Mouse (Mus musculus): ENCODE measurements around the gene Pan2. TPM values are rescaled to one million over a fixed set of nuclear protein-coding genes. Genes with fewer than 3 reads are reported as not detected.

Pan2 gene
- total RNA-seq, 2 experiments from 2014 or later, result 17.7 to 19.6 TPM

GRCm38 (mm10) chr10:128336195-128336594 is 33.1 kb downstream of the Pan2 start:
- DNase-seq, result no peak

DNA sequence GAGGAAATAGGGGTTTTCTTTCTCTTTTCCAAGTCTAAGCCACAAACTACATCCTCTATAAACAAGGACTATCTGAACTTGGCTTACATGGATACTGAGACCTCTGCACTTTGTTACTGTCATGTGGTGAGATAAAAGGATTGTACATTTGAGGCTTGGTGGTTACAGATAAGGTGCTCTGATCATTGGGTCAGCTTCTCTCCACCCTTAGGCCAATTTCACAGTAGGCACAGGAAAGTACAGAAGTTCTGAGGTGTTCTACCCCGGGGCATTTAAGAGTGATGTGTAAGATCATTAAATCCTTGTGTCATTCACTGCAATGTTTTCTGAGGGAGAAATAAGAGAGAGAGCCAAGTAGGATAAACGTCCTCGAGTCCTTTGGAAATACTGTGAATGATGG is 33.5 kb downstream of the Pan2 start:
- DNase-seq, result no peak

GRCm38 (mm10) chr10:128337306-128338181 is 34.4 kb downstream of the Pan2 start, which contains the start of gene Cs:
Gene Cs, plus strand, starts transcription at chr10:128337734.
- peak; percentile 98 to 99 for DNase-seq

- no peak for DNase-seq
Measured at GRCm38 (mm10) chr10:128338415-128338814, 35.3 kb downstream of the Pan2 start.

DNA sequence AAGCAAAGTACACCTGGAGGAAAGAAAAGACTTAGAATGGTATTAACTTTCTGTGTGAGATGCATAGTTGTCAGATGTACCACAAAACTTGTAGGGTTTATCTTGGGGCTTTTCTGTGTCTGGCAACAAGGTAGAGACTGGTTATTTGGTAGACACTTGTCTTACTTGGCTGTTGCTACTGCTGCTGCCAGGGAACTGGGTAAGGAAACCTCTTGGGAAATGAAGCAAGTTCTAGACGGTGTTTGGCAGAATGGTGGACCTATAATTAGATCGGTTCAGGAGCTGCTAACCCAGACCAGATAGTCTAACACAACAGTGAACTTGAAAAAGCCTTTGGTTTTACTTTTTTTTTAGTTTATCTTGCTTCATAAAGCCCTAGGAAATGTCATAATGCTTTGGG is 35.8 kb downstream of the Pan2 start:
- DNase-seq, result no peak

GRCm38 (mm10) chr10:128340257-128340656 is 37.1 kb downstream of the Pan2 start:
- no peak for DNase-seq

DNA sequence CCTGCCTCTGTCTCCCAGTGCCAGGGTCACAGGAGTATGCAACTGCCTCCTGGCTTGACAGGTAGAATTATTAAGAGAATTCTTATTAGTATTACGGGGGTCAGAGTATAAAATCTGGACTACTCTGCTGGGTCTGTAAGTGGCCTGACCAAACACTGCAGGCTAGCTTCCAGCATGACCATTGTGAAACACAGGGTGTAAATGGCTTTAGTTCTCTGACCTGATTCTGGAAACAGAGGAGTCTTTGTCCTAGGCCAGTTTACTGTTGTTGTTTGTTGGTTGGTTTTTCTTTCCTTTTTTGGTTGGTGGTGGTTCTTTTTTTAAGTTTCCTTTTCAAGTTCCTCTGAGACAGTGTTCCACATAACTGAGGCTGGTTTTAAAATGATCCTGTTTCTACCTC is 40.3 kb downstream of the Pan2 start:
- no peak for DNase-seq

GRCm38 (mm10) chr10:128344568-128345275 is 41.6 kb downstream of the Pan2 start:
- DNase-seq, result peak; percentile 89 to 91

DNA sequence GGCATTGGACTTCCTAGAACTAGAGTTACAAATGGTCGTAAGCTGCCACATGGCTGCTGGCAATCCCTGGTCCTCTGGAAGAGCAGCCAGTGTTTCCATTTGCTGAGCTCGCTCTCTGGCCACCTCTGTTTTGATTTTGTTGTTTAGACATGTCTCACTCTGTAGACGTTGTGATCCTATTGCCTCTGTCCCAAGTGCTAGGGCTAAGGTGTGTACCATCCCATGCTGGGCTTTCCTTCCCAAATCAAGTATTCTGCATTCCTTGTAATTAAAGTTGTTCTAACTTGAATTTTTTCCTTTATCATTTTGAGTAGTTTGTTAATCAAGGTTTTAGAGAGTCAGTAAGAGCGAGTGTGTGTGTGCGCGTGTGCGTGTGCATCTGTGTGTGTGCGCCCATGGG is 44.4 kb downstream of the Pan2 start:
- no peak for DNase-seq

- DNase-seq, result peak; percentile 56 to 78
Measured at GRCm38 (mm10) chr10:128358796-128359195, 55.7 kb downstream of the Pan2 start.

DNA sequence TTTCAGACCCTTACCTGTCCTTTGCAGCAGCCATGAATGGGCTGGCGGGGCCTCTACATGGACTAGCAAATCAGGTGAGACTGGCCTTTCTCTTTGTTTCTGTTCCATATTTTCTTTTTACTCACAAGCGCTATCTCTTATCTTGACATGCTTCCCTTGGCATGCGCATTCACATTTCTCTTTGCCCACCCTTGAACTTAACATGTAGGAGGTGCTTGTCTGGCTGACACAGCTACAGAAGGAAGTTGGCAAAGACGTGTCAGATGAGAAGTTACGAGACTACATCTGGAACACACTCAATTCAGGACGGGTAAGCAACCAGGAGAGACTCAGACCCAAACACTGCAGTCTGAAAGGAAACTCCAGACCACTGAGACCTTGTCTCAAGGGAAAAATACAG is 56.1 kb downstream of the Pan2 start:
- peak; percentile 49 to 64 for DNase-seq

DNA sequence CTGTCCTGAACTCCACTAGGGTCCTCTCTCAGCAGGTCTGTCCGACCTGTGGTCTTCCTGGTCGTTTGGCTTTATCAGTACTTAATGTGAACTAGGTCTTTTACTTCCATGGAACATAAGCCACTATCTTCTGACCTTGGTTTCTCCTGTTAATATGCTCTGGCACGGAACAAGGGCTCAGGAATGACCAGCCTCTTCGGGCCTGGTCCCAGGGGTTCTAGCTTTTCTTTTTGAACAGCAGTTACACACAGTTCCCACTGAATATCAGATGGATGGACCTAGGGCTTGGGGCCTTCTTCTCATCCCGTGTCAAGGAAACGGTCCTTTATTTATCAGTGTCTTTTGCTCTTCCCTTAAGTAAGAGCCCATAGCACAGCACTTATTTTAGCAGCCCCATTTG is 58.7 kb downstream of the Pan2 start:
- DNase-seq, result peak in 1 of 2 experiments; percentile 56

DNA sequence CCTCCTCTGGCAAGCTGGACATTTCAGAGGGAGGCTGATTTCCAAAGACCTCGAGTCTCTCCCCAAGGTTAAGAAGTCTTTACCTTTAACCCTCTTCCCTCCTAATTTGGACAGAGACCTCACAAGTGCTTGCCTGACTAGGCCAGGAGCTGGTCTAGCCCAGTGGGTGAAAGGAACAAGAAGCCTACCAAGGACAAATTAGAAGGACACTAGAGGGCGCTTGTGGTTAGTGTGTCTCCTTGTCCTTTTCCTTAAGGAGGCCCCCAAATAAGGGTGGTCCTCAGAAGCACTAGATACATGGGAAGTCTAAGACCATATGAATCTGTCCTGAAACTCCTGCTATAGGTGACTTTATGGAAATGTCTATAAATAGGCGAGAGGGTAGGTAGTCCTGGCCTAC is 59.4 kb downstream of the Pan2 start:
- DNase-seq, result peak in 1 of 2 experiments; percentile 52

- no peak for DNase-seq
Measured at GRCm38 (mm10) chr10:128367899-128368401, 64.8 kb downstream of the Pan2 start.

GRCm38 (mm10) chr10:128368402-128369217 is 65.5 kb downstream of the Pan2 start, which contains the start of gene Coq10a:
Gene Coq10a, minus strand, starts transcription at chr10:128368997.
- DNase-seq, result peak; percentile 93 to 96

GRCm38 (mm10) chr10:128369218-128369543 is 66.0 kb downstream of the Pan2 start:
- no peak for DNase-seq

DNA sequence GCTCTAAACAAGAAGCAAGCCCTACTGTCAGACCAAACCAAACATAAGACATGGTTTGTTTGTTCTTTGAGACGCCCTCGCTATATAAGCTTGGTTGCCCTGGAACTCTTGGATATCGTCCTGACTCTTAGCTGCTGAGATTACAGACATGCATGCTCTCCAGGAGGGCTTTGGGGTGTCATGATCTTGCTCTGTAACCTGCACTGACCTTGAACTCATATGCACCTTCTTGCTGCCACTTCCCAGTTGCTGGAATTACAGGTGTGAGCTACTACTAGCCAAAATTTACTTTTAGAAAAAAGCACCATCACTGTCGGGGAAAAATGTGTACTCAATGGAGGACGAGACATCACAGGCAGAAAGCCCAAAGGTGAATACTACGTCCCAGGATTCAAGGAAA is 66.5 kb downstream of the Pan2 start:
- DNase-seq, result no peak

DNA sequence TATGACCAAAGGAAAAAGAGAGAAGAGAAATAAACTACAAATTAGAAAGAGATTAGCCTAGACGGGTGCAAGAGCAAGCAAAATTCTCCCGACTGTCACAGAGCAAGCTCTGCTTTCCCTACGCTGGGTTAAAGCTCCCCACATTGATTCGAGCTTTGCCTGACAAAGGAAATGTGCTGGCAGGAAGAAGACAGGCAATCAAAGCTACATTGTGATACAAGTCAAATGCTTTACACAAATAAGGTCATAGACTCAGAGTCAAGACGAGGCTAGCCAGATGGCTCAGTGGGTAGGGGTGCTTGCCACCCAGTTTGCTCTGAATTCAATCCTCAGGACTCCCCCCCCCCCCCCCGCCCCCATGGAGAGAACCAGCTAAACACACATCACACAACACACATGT is 66.9 kb downstream of the Pan2 start:
- no peak for DNase-seq

GRCm38 (mm10) chr10:128370601-128371000 is 67.5 kb downstream of the Pan2 start:
- no peak for DNase-seq

Measured in adrenal gland, postnatal 36 days (tissue).